Mouse (Mus musculus): ENCODE data around the gene Entpd7.

Gene Entpd7

GRCm38 (mm10) chr19:43689419-43690246, at the start of gene Entpd7:
TSS of gene Entpd7 (plus strand) at chr19:43689672.
- peak; percentile 87 to 88 for DNase-seq (ENCODE audit: low read depth in 2 of 2, low spot score in 2 of 2)

GRCm38 (mm10) chr19:43641833-43642232, 47.6 kb upstream of the Entpd7 start:
- DNase-seq (ENCODE audit: low read depth in 2 of 2, low spot score in 2 of 2): no peak

GRCm38 (mm10) chr19:43642843-43643242, 46.6 kb upstream of the Entpd7 start:
- no peak for DNase-seq (ENCODE audit: low read depth in 2 of 2, low spot score in 2 of 2)

- no peak for DNase-seq (ENCODE audit: low read depth in 2 of 2, low spot score in 2 of 2)
Measured at GRCm38 (mm10) chr19:43645508-43645907, 44.0 kb upstream of the Entpd7 start.

GRCm38 (mm10) chr19:43646852-43647251, 42.6 kb upstream of the Entpd7 start:
- no peak for DNase-seq (ENCODE audit: low read depth in 2 of 2, low spot score in 2 of 2)

- no peak for DNase-seq (ENCODE audit: low read depth in 2 of 2, low spot score in 2 of 2)
Measured at GRCm38 (mm10) chr19:43647261-43647660, 42.2 kb upstream of the Entpd7 start.

- no peak for DNase-seq (ENCODE audit: low read depth in 2 of 2, low spot score in 2 of 2)
Measured at GRCm38 (mm10) chr19:43648343-43648742, 41.1 kb upstream of the Entpd7 start.

DNA sequence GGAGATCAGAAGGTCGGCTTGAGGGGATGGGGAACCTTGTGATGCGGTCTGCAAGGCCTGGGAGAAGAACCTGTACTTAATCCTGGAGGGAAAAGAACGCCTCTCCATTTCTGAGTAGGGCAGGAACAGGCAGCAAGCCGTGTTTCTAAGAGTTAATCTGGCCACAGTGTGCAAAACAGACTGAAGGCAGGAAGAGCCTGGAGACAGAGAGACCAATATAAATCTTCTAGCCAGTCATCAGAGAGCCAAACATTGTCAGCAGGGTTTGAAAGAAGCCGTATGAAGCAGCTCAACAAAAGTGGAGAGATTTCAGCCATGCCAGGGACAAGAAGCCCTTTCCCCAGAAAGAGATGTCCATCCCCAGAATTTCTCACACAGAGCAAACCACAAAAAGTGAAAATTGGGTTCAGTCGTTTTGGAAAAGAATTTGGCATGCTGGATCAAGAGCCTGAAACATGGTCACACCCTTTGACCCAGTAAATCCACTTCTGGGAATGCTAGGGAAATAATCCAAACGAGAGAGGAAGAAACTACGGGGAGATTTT, 38.2 kb upstream of the Entpd7 start:
- no peak for DNase-seq (ENCODE audit: low read depth in 2 of 2, low spot score in 2 of 2)

DNA sequence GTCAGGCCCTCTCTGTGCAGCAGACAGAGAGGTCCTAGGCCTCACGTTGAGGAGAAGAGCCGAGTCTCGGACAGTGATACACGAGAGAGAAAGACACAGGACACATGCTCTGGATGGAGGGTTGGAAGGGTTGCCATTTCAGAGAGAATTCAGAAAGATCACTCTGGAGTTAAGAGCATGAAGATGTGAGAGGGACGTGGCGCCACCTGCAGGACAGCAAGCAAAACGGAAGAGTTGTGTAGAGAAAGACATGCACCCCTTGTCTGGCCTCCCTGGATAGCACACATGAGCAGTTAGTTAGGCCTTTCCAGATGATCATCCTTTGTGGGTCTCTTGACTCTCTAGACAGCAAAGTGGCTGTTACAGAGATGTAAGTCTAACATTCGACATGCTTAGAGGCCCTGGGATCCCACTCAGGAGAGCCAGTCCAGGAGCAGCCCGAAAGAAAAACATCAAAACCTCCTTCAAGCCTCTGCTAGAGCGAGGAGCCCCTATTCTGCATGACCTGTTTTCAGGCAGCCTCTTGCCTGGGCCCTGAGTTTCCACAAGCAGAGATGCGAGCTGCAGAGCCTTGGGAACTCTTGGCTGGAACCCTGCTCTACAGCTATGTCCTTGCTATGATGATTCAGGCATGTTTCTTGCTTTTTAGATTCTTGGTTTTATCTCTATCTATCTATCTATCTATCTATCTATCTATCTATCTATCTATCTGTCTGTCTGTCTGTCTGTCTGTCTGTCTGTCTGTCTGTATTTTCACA, 33.6 kb upstream of the Entpd7 start:
- DNase-seq (ENCODE audit: low read depth in 2 of 2, low spot score in 2 of 2): peak; percentile 13 to 51

- no peak for DNase-seq (ENCODE audit: low read depth in 2 of 2, low spot score in 2 of 2)
Measured at GRCm38 (mm10) chr19:43659632-43660031, 29.8 kb upstream of the Entpd7 start.

DNA sequence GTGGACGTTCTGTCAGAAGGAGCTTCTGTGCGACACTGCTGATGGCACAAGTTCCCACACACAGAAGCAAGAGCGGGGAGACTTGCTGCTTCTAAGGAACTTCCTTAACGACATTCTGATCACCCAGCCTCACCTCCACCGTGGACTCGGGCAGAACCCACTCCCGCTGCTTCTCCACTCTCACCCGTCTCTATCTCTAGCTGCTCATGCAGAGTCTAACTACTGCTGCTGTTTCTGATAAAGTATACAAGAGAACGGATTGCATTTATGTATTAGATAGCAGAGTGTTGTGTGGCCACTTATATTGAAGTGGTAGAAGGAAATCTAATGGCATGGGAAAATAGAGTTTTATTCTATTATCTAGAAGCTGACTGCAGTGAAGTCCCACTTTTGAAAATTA, 28.7 kb upstream of the Entpd7 start:
- DNase-seq (ENCODE audit: low read depth in 2 of 2, low spot score in 2 of 2): no peak

- no peak for DNase-seq (ENCODE audit: low read depth in 2 of 2, low spot score in 2 of 2)
Measured at GRCm38 (mm10) chr19:43662176-43662967, 27.1 kb upstream of the Entpd7 start.

GRCm38 (mm10) chr19:43663471-43663870, 26.0 kb upstream of the Entpd7 start:
- DNase-seq (ENCODE audit: low read depth in 2 of 2, low spot score in 2 of 2): no peak

DNA sequence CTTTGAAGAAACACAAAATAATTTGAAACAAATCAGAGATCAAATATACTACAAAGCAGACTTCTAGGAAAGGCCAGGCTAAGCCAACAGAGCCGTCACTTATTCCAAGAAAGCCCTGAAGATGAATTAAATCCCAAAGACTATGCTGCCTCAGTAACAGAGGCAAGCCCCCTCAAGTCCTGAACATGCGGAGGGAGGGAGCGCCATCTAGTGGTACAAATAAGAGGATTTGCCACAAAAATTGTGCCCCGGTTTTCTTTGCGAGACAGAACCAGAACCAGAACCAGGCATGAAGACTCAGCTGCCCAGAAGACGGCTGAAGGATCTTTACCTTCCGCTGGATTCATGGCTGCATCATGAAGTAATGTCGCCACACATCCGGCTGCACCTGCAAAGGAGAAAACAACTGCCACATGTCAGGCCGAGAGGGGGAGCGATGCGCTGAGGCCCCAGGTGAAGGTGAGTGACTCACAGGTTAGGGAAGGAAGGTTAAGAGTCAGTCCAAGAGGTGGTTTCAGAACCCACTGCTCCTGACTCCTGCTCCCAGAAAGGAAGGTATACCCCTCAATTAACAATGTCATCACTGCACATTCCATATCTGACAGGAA, 23.9 kb upstream of the Entpd7 start:
- DNase-seq (ENCODE audit: low read depth in 2 of 2, low spot score in 2 of 2): peak; percentile 37 to 44

- DNase-seq (ENCODE audit: low read depth in 2 of 2, low spot score in 2 of 2): no peak
Measured at GRCm38 (mm10) chr19:43666661-43667429, 22.6 kb upstream of the Entpd7 start.

GRCm38 (mm10) chr19:43667430-43667809, 22.1 kb upstream of the Entpd7 start:
- peak in 1 of 2 experiments; percentile 21 for DNase-seq (ENCODE audit: low read depth in 2 of 2, low spot score in 2 of 2)

DNA sequence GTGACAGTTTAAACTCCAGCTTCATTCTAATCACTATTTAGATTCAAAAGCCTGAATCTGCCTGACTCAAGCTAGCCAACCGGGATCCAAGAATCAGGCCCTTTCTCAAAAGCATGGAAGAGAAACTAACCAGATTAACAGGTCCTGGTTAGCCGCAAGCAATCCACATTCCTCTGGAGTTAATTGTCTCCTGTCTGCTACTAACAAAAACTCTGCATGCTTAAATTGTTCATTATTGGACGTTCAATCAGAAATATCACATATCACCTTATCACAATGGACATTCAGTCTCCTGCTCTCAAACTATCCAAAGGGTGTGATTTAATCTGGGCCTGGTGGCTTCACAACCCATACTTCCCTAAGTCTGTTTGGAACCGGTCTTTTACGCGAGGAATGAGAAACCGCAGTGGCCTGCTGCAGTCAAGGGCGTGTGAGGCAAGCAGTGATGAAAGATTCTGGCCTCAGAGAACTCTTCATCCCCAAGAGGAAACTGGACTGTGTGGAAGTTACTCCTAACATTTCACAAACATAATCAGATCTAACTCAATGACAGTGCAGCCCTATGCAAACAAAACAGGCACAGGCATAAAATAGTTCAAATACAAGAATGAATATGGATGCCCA, 20.2 kb upstream of the Entpd7 start:
- no peak for DNase-seq (ENCODE audit: low read depth in 2 of 2, low spot score in 2 of 2)

GRCm38 (mm10) chr19:43671054-43671453, 18.4 kb upstream of the Entpd7 start:
- no peak for DNase-seq (ENCODE audit: low read depth in 2 of 2, low spot score in 2 of 2)

DNA sequence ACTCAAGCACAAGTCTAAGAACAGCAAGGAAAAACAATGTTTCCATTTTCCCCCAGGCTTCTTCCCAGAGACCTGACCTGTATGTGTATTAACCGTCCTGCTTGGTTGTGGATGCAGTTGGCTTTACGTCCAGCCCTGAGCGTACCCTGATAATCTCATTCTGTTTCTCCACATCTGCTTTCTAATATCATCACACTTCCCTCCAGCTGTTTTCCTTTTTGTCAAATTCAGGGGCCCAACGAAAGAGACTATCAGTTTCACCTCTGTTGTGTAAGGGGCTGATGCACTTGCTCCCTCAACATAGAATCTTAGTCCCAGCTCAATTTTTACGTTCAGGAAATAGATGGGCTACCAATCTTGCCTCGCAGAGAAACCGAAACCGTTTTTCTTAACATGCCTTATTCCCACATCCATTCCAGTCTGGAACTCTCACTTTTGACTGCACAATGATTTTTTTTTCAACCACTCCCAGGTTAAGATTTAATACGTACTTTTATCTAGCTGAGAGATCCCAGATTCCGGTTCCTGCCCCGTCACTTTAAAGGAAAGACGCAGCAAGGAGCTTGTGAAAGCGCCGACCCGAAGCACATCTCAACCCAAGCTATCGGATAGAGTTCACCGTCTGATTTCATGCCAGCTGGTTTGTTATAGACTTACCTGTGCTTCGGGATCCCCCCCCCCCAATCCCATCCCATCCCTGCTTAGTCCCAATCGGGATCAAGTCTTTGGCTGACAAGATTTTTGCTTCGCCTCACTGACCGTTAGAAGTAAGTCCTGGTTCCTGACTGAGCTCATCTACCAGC, 15.8 kb upstream of the Entpd7 start:
- peak in 1 of 2 experiments; percentile 21 for DNase-seq (ENCODE audit: low read depth in 2 of 2, low spot score in 2 of 2)
